Mouse (Mus musculus) CH12.LX (cell line): ENCODE measurements at regions not wholly inside any gene's neighbourhood (a gene's known extent, or its start where the extent isn't known, plus 50 kb on each side); places are given as distances from the start of the nearest gene placed in this dataset.

Experiments used
- DNase-seq: peaks from one replicate; pipeline ENCODE4 v3.0.0-alpha.2; 2013; ENCODE audit errors: extremely low read depth
- H3K27ac ChIP-seq: 2 replicates; pipeline ENCODE4 v1.5.1; 2012; ENCODE audit warnings: low read depth, mild to moderate bottlenecking, control low read depth, moderate library complexity; ENCODE audit not compliant: insufficient read depth
- H3K27me3 ChIP-seq: replicated peaks from 2 replicates; pipeline ENCODE3; 2012; ENCODE audit warnings: inconsistent platforms
- H3K36me3 ChIP-seq, 2 experiments: replicated peaks in 1 of 2; 2 replicates each; pipeline versions ENCODE3 to v1.6.1; 2012; ENCODE audit warnings: inconsistent platforms in 1 of 2, low read length in 1 of 2, mild to moderate bottlenecking in 1 of 2, mixed read lengths in 1 of 2, moderate library complexity in 1 of 2; ENCODE audit not compliant: control insufficient read depth in 1 of 2, insufficient read depth in 1 of 2
- H3K4me1 ChIP-seq, 2 experiments: 2 replicates each; pipeline ENCODE4 v1.6.1; 2012; ENCODE audit warnings: inconsistent platforms in 1 of 2, moderate library complexity in 1 of 2; ENCODE audit not compliant: insufficient read depth in 2 of 2, control insufficient read depth in 1 of 2
- H3K4me2 ChIP-seq: 2 replicates; pipeline ENCODE4 v1.6.1; 2012; ENCODE audit warnings: low read depth, mild to moderate bottlenecking, control low read depth; ENCODE audit not compliant: poor library complexity, insufficient read depth, severe bottlenecking
- H3K4me3 ChIP-seq, 3 experiments: fragments of 150-350 bp in 1 of 3; sonication (generic) in 1 of 3; replicated peaks in 1 of 3; 2 replicates each; pipeline versions ENCODE3 to v1.5.1; 2011 to 2012; ENCODE audit warnings: low read depth in 2 of 3, low read length in 2 of 3, mild to moderate bottlenecking in 2 of 3, moderate library complexity in 2 of 3, control low read depth in 1 of 3, improper control_type of control experiment in 1 of 3, inconsistent platforms in 1 of 3, mixed read lengths in 1 of 3; ENCODE audit not compliant: poor library complexity in 1 of 3
- H3K79me2 ChIP-seq: replicated peaks from 2 replicates; pipeline ENCODE4 v1.6.1; 2012; ENCODE audit warnings: mild to moderate bottlenecking, moderate library complexity; ENCODE audit not compliant: control insufficient read depth, poor library complexity, insufficient read depth, severe bottlenecking; ENCODE audit errors: extremely low read depth
- H3K9ac ChIP-seq: 2 replicates; pipeline ENCODE4 v1.6.1; 2012; ENCODE audit warnings: low read depth, mild to moderate bottlenecking, control low read depth, moderate library complexity; ENCODE audit not compliant: insufficient read depth
- H3K9me3 ChIP-seq: replicated peaks from 2 replicates; pipeline ENCODE3; 2012; ENCODE audit warnings: low read length, inconsistent platforms, mixed read lengths
- BHLHE40 ChIP-seq: IDR thresholded peaks from 2 replicates; pipeline ENCODE4 v1.6.1; 2011; ENCODE audit warnings: mild to moderate bottlenecking, low read depth, low read length, improper control_type of control experiment
- CTCF ChIP-seq, 2 experiments: IDR thresholded peaks in 1 of 2; conservative IDR thresholded peaks in 1 of 2; 2 replicates each; pipeline ENCODE4 v1.5.1; 2011 to 2012; ENCODE audit warnings: low read depth in 2 of 2, low read length in 2 of 2, improper control_type of control experiment in 1 of 2, inconsistent platforms in 1 of 2, mild to moderate bottlenecking in 1 of 2, moderate library complexity in 1 of 2
- ETS1 ChIP-seq: conservative IDR thresholded peaks from 2 replicates; pipeline ENCODE4 v1.6.1; 2012; ENCODE audit warnings: low read depth, mild to moderate bottlenecking, inconsistent platforms, low read length, improper control_type of control experiment, moderate library complexity
- GABPA ChIP-seq: IDR thresholded peaks from 2 replicates; pipeline ENCODE4 v1.6.1; 2012; ENCODE audit warnings: low read depth, low read length, improper control_type of control experiment, inconsistent platforms; ENCODE audit not compliant: insufficient replicate concordance
- HCFC1 ChIP-seq: IDR thresholded peaks from 2 replicates; pipeline ENCODE4 v1.6.1; 2012; ENCODE audit warnings: low read depth, mild to moderate bottlenecking, inconsistent platforms, low read length, improper control_type of control experiment
- JUND ChIP-seq: conservative IDR thresholded peaks from 2 replicates; pipeline ENCODE4 v1.6.1; 2011; ENCODE audit warnings: low read depth, low read length, improper control_type of control experiment
- KAT2A ChIP-seq: IDR thresholded peaks from 2 replicates; pipeline ENCODE4 v1.6.1; 2012; ENCODE audit warnings: low read length, improper control_type of control experiment, inconsistent platforms; ENCODE audit not compliant: insufficient replicate concordance
- MAX ChIP-seq: IDR thresholded peaks from 2 replicates; pipeline ENCODE4 v1.6.1; 2011; ENCODE audit warnings: low read length, improper control_type of control experiment
- MAZ ChIP-seq: IDR thresholded peaks from 2 replicates; pipeline ENCODE4 v1.6.1; 2012; ENCODE audit warnings: low read depth, mild to moderate bottlenecking, inconsistent platforms, low read length, improper control_type of control experiment, moderate library complexity
- MEF2A ChIP-seq: IDR thresholded peaks from 2 replicates; pipeline ENCODE4 v1.6.1; 2014; ENCODE audit warnings: low read depth, mild to moderate bottlenecking, inconsistent platforms, low read length, improper control_type of control experiment, borderline replicate concordance
- POLR2A ChIP-seq: IDR thresholded peaks from 2 replicates; pipeline ENCODE4 v1.6.1; 2011; ENCODE audit warnings: low read depth, mild to moderate bottlenecking, improper control_type of control experiment, low read length
- POLR2AphosphoS2 ChIP-seq: IDR thresholded peaks from 2 replicates; pipeline ENCODE4 v1.6.1; 2011; ENCODE audit warnings: low read depth, low read length, improper control_type of control experiment
- SMC3 ChIP-seq: IDR thresholded peaks from 2 replicates; pipeline ENCODE4 v1.6.1; 2011; ENCODE audit warnings: low read depth, low read length, improper control_type of control experiment
- TBP ChIP-seq: conservative IDR thresholded peaks from 2 replicates; pipeline ENCODE4 v1.6.1; 2011; ENCODE audit warnings: low read depth, low read length, improper control_type of control experiment
- TCF12 ChIP-seq: IDR thresholded peaks from 2 replicates; pipeline ENCODE4 v1.6.1; 2014; ENCODE audit warnings: low read depth, mild to moderate bottlenecking, inconsistent platforms, low read length, improper control_type of control experiment
- UBTF ChIP-seq: IDR thresholded peaks from 2 replicates; pipeline ENCODE4 v1.6.1; 2012; ENCODE audit warnings: low read depth, mild to moderate bottlenecking, inconsistent platforms, low read length, improper control_type of control experiment, moderate library complexity
- ZC3H11A ChIP-seq: IDR thresholded peaks from 2 replicates; pipeline ENCODE4 v1.6.1; 2012; ENCODE audit warnings: low read depth, mild to moderate bottlenecking, inconsistent platforms, low read length, improper control_type of control experiment
- ZKSCAN1 ChIP-seq: IDR thresholded peaks from 2 replicates; pipeline ENCODE4 v1.6.1; 2012; ENCODE audit warnings: low read depth, inconsistent platforms, low read length, improper control_type of control experiment, borderline replicate concordance
- dilution Hi-C: fragments of 300-500 bp; cut with MboI; formaldehyde crosslinking; loops from 2 replicates; pipeline ENCODE4 v1.14.3; 2020; ENCODE audit warnings: low sequenced_read_pairs; ENCODE audit not compliant: extremely low pct_unique_long_range_greater_than_20kb, extremely low pct_ligation_motif_present
- in situ Hi-C: fragments of 300-500 bp; cut with MboI; formaldehyde crosslinking; loops from 3 replicates; pipeline ENCODE4 v1.14.3; 2019; ENCODE audit warnings: low sequenced_read_pairs, low pct_ligation_motif_present, low pct_unique_long_range_greater_than_20kb, mixed read lengths

- no peak for DNase-seq
- Histone ChIP-seq H3K27me3 (no peaks in the 10 kb centered on the region), H3K27ac (no peak overlapping the region), H3K79me2 (no peaks in the 10 kb centered on the region), H3K4me3 (no peak overlapping the region), H3K4me2 (no peak overlapping the region), H3K36me3 (no peaks in the 10 kb centered on the region), H3K4me1 (no peaks in the 10 kb centered on the region), H3K9ac (no peak overlapping the region), H3K9me3 (peaks cover 21% of the 10 kb centered on the region)
- TF ChIP-seq HCFC1 (no peak), ZC3H11A (no peak), BHLHE40 (no peak), MAZ (no peak), JUND (no peak), MEF2A (no peak), UBTF (no peak), KAT2A (no peak), TBP (no peak), SMC3 (no peak), POLR2A (no peak), ETS1 (no peak), CTCF (conservative IDR thresholded peaks at IDR 0.05 in 1 of 2, IDR thresholded peaks at IDR 0.05 in 1 of 2; ENCODE audit: low read depth in 2 of 2, low read length in 2 of 2) (no peak), MAX (no peak), TCF12 (no peak), GABPA (no peak)
- in situ Hi-C loops, result no loop called here
- dilution Hi-C loops, result no loop called here
Measured at GRCm38 (mm10) chr17:61520087-61520486, 1361.0 kb downstream of the Efna5 start.

- Histone ChIP-seq H3K4me1 (no peaks in the 10 kb centered on the region), H3K27ac (no peak overlapping the region), H3K9ac (no peak overlapping the region), H3K4me3 (no peak overlapping the region), H3K27me3 (no peaks in the 10 kb centered on the region), H3K4me2 (no peak overlapping the region), H3K9me3 (peaks cover 19% of the 10 kb centered on the region), H3K79me2 (no peaks in the 10 kb centered on the region), H3K36me3 (no peaks in the 10 kb centered on the region)
- dilution Hi-C loops, result no loop called here
- in situ Hi-C loops, result no loop called here
- DNase-seq, result no peak
- TF ChIP-seq MEF2A (no peak), SMC3 (no peak), ZKSCAN1 (no peak), POLR2AphosphoS2 (no peak)
Measured at GRCm38 (mm10) chr17:61515059-61515458, 1366.1 kb downstream of the Efna5 start.
